Mouse (Mus musculus): ENCODE measurements at regions not wholly inside any gene's neighbourhood (a gene's known extent, or its start where the extent isn't known, plus 50 kb on each side); places are given as distances from the start of the nearest gene placed in this dataset.

DNA sequence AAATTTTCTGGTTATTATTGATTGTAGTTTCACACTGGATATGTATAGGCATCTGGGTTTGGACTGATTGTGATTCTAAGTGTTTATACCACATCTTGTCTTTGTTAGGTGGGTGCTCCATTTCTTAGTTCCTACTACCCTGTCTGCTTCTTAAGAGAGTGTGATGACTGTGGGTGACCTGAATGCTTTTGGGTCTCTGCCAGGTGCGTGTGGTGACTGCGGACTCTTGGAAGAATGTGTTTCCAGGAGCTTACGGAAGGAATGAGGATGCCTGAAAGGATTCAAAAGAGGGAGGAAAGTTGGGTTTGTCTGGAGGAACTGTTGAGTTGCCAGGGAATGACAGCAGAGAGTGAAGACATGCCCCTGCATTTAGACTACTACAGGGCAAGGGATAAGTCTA lies 1322.5 kb upstream of the Lrrc6 start:
- Histone ChIP-seq H3K4me2 (ENCODE audit: low read depth, severe bottlenecking) (no peak overlapping the region), H3K36me3 (ENCODE audit: control insufficient read depth, insufficient read depth, low read length) (no peaks in the 10 kb centered on the region), H3K4me3 (ENCODE audit: low read depth, low read length) (no peak overlapping the region), H3K4me1 (ENCODE audit: control insufficient read depth, insufficient read depth, low read length) (no peaks in the 10 kb centered on the region), H3K27ac (replicated peaks; ENCODE audit: low read depth, low read length) (no peak overlapping the region), H3K27me3 (ENCODE audit: control insufficient read depth, insufficient read depth, low read length) (no peaks in the 10 kb centered on the region), H3K9me3 (ENCODE audit: control insufficient read depth, low read length) (no peaks in the 10 kb centered on the region), H3K9ac (ENCODE audit: low read length) (no peak overlapping the region)
- ATAC-seq (ENCODE audit: insufficient number of reproducible peaks, low FRiP score, low TSS enrichment, low read depth), result no peak
- 92% methylated on average over 3 of the region's 3 CpGs for WGBS
- no peak for DNase-seq (ENCODE audit: low spot score)

DNA sequence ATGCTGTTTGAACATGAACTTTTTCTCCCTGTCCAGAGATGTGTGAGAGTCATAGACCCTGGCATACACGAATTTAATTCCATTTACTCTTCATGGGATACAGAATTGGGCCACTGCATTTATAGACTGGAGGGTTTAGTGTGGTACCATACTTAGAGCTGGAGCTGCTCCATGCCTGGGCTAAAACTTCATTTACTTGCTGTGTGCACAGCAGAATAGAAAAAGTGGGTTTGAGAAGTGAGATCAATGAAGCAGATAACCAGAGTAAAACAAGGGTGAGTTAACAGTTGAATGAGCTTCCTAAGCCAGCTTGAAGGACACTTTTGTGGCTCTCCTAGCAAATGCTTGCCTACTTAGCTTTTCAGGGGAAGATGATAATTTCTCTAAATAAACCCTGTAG lies 1299.2 kb upstream of the Lrrc6 start:
- WGBS, result 58% methylated on average over 1 of the region's 1 CpGs
- no peaks in the 10 kb centered on the region for H3K9me3 ChIP-seq (ENCODE audit: control insufficient read depth, low read length)
- DNase-seq (ENCODE audit: low spot score) (no peak), ATAC-seq (ENCODE audit: insufficient number of reproducible peaks, low FRiP score, low TSS enrichment, low read depth) (no peak)
- H3K36me3 ChIP-seq (ENCODE audit: control insufficient read depth, insufficient read depth, low read length), result no peaks in the 10 kb centered on the region
- no peak overlapping the region for H3K4me3 ChIP-seq (ENCODE audit: low read depth, low read length)
- no peak overlapping the region for H3K4me2 ChIP-seq (ENCODE audit: low read depth, severe bottlenecking)
- H3K27ac ChIP-seq (replicated peaks; ENCODE audit: low read depth, low read length), result no peak overlapping the region
- H3K9ac ChIP-seq (ENCODE audit: low read length), result no peak overlapping the region
- H3K4me1 ChIP-seq (ENCODE audit: control insufficient read depth, insufficient read depth, low read length), result no peaks in the 10 kb centered on the region
- H3K27me3 ChIP-seq (ENCODE audit: control insufficient read depth, insufficient read depth, low read length), result no peaks in the 10 kb centered on the region

DNA sequence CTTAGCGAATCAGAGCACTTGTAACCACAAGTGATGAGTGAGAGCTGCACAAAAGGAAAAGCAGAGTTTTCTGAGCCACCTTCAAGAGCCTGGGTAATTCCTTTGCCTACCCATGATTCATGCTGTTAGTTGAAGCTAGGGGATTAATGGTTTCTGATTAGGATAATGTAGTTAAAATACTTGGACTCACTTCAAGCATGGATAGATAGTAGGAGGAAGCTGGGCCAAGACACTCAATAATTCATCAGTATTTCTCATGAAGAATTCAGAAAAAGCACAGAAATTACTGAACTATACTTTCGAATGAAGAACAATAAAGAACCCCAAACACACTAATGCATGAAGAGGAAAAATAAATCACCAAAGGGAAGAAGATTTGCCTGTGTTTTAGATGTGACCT lies 1294.9 kb upstream of the Lrrc6 start:
- WGBS, result 90% methylated on average over 2 of the region's 2 CpGs
- Histone ChIP-seq H3K4me3 (ENCODE audit: low read depth, low read length) (no peak overlapping the region), H3K9me3 (ENCODE audit: control insufficient read depth, low read length) (no peaks in the 10 kb centered on the region), H3K9ac (ENCODE audit: low read length) (no peak overlapping the region), H3K4me1 (ENCODE audit: control insufficient read depth, insufficient read depth, low read length) (no peaks in the 10 kb centered on the region), H3K36me3 (ENCODE audit: control insufficient read depth, insufficient read depth, low read length) (no peaks in the 10 kb centered on the region), H3K4me2 (ENCODE audit: low read depth, severe bottlenecking) (no peak overlapping the region), H3K27ac (replicated peaks; ENCODE audit: low read depth, low read length) (no peak overlapping the region), H3K27me3 (ENCODE audit: control insufficient read depth, insufficient read depth, low read length) (no peaks in the 10 kb centered on the region)
- ATAC-seq (ENCODE audit: insufficient number of reproducible peaks, low FRiP score, low TSS enrichment, low read depth) (no peak), DNase-seq (ENCODE audit: low spot score) (no peak)

DNA sequence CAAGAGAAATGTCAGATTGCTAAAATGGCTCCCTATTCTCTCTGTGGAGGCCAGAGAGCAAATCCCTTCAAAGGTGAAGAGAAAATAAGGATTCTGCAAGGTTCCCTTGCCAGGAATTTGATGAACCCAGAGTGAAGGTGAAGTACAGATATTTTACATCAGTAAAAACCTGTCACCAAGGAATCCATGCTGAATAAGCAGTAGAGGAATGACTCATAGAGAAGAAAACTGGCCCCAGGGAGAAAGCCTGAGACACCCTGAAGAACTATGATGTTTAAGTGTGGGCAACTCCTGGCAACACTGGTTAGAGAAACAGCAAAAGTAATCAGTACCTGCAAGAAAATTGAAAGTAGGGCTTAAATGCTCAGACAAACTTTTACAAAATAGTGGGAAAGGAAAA lies 1292.1 kb upstream of the Lrrc6 start:
- Histone ChIP-seq H3K9ac (ENCODE audit: low read length) (no peak overlapping the region), H3K27ac (replicated peaks; ENCODE audit: low read depth, low read length) (no peak overlapping the region), H3K9me3 (ENCODE audit: control insufficient read depth, low read length) (no peaks in the 10 kb centered on the region), H3K36me3 (ENCODE audit: control insufficient read depth, insufficient read depth, low read length) (no peaks in the 10 kb centered on the region), H3K27me3 (ENCODE audit: control insufficient read depth, insufficient read depth, low read length) (no peaks in the 10 kb centered on the region), H3K4me1 (ENCODE audit: control insufficient read depth, insufficient read depth, low read length) (no peaks in the 10 kb centered on the region), H3K4me3 (ENCODE audit: low read depth, low read length) (no peak overlapping the region), H3K4me2 (ENCODE audit: low read depth, severe bottlenecking) (no peak overlapping the region)
- ATAC-seq (ENCODE audit: insufficient number of reproducible peaks, low FRiP score, low TSS enrichment, low read depth) (no peak), DNase-seq (ENCODE audit: low spot score) (no peak)

DNA sequence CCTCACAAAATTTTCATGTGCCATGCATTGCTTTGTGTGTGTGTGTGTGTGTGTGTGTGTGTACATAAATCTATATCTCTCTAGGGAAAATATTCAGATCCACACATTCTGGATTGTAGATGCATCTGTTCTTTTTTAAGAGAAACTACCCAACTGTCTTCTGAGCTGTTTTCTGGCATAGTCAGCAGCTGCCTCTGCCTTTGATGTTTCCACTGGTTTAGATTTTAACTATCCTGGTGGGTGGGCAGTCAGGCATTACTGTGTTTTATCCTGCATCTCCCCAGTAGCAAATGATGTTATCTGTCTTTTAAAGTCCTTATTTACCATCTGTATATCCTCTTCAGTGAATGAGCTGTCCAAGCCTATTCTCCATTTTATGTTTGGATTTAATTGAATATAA lies 1287.9 kb upstream of the Lrrc6 start:
- no peak for ATAC-seq (ENCODE audit: insufficient number of reproducible peaks, low FRiP score, low TSS enrichment, low read depth)

DNA sequence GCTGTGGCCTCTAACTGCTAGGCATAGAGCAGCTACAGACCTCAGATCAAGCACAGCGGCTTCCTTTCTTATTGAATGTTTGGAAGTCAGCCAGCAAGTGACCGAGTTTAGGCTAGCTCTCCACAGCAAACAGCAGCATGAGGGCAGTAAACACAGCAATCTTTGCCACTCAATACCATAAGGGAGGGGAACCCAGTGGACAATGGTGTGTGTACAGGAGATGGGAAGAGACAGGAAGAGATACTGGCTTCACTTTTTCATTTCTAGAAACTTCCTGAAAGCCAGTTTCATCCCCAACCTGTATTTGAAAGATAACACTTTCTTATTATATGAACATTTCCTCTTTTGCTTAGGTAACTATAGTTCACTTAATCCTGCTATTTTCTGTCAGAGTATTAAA lies 1284.9 kb upstream of the Lrrc6 start:
- no peaks in the 10 kb centered on the region for H3K27me3 ChIP-seq (ENCODE audit: control insufficient read depth, insufficient read depth, low read length)
- 68% methylated on average over 2 of the region's 2 CpGs for WGBS
- H3K4me2 ChIP-seq (ENCODE audit: low read depth, severe bottlenecking), result no peak overlapping the region
- no peak for DNase-seq (ENCODE audit: low spot score)
- H3K27ac ChIP-seq (replicated peaks; ENCODE audit: low read depth, low read length), result no peak overlapping the region
- no peak overlapping the region for H3K4me3 ChIP-seq (ENCODE audit: low read depth, low read length)
- H3K9ac ChIP-seq (ENCODE audit: low read length), result no peak overlapping the region
- ATAC-seq (ENCODE audit: insufficient number of reproducible peaks, low FRiP score, low TSS enrichment, low read depth), result no peak
- no peaks in the 10 kb centered on the region for H3K4me1 ChIP-seq (ENCODE audit: control insufficient read depth, insufficient read depth, low read length)
- H3K36me3 ChIP-seq (ENCODE audit: control insufficient read depth, insufficient read depth, low read length), result no peaks in the 10 kb centered on the region
- H3K9me3 ChIP-seq (ENCODE audit: control insufficient read depth, low read length), result no peaks in the 10 kb centered on the region

More for the DNA sequence above, 1287.9 kb upstream of the Lrrc6 start:
- no peaks in the 10 kb centered on the region for H3K27me3 ChIP-seq (ENCODE audit: control insufficient read depth, insufficient read depth, low read length)
- no peak overlapping the region for H3K4me3 ChIP-seq (ENCODE audit: low read depth, low read length)
- H3K4me1 ChIP-seq (ENCODE audit: control insufficient read depth, insufficient read depth, low read length), result no peaks in the 10 kb centered on the region
- H3K4me2 ChIP-seq (ENCODE audit: low read depth, severe bottlenecking), result no peak overlapping the region
- no peaks in the 10 kb centered on the region for H3K9me3 ChIP-seq (ENCODE audit: control insufficient read depth, low read length)
- H3K27ac ChIP-seq (replicated peaks; ENCODE audit: low read depth, low read length), result no peak overlapping the region
- H3K9ac ChIP-seq (ENCODE audit: low read length), result no peak overlapping the region
- no peak for DNase-seq (ENCODE audit: low spot score)
- no peaks in the 10 kb centered on the region for H3K36me3 ChIP-seq (ENCODE audit: control insufficient read depth, insufficient read depth, low read length)

DNA sequence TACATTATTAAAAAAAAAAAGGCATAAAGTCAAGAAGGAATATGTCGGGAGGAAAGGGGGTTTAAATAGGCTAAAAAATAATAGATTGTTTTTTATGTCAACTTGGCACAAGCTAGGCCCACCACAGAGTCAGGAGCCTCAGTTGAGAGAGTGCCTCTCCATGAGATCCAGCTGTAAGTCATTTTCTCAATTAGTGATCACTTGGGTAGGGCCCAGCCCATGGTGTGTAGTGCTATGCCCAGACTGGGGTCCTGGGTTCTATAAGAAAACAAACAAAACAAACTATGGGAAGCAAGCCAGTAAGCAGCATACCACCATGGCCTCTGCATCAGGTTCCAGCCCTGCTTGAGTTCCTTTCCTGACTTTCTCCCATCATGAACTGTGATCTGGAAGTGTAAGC lies 1283.0 kb upstream of the Lrrc6 start:
- Histone ChIP-seq H3K4me1 (ENCODE audit: control insufficient read depth, insufficient read depth, low read length) (no peaks in the 10 kb centered on the region), H3K27ac (replicated peaks; ENCODE audit: low read depth, low read length) (no peak overlapping the region), H3K36me3 (ENCODE audit: control insufficient read depth, insufficient read depth, low read length) (no peaks in the 10 kb centered on the region), H3K9me3 (ENCODE audit: control insufficient read depth, low read length) (no peaks in the 10 kb centered on the region), H3K4me3 (ENCODE audit: low read depth, low read length) (no peak overlapping the region), H3K9ac (ENCODE audit: low read length) (no peak overlapping the region), H3K4me2 (ENCODE audit: low read depth, severe bottlenecking) (no peak overlapping the region), H3K27me3 (ENCODE audit: control insufficient read depth, insufficient read depth, low read length) (no peaks in the 10 kb centered on the region)
- ATAC-seq (ENCODE audit: insufficient number of reproducible peaks, low FRiP score, low TSS enrichment, low read depth) (no peak), DNase-seq (ENCODE audit: low spot score) (no peak)
- WGBS, result 62% methylated on average over 1 of the region's 1 CpGs

DNA sequence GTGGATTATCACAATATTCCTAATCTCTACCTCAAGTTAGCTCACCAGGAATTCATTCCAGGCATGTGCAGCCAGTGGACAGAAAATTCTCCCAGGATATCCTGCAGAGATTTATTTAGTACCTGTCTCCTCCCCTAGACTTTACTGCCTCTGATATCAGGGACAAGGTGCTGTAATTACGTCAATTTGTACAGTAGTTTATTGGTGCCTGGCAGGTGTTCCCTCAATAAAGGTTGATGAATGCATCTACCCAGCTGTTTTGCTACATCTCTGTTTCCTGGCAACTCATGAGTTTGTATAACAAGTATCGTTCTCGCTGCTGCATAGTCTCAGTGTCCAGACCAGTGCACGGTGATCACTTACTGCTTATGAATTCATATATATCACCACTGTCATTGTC lies 1281.8 kb upstream of the Lrrc6 start:
- Histone ChIP-seq H3K4me3 (ENCODE audit: low read depth, low read length) (no peak overlapping the region), H3K36me3 (ENCODE audit: control insufficient read depth, insufficient read depth, low read length) (no peaks in the 10 kb centered on the region), H3K9ac (ENCODE audit: low read length) (no peak overlapping the region), H3K27ac (replicated peaks; ENCODE audit: low read depth, low read length) (no peak overlapping the region), H3K4me2 (ENCODE audit: low read depth, severe bottlenecking) (no peak overlapping the region), H3K4me1 (ENCODE audit: control insufficient read depth, insufficient read depth, low read length) (no peaks in the 10 kb centered on the region), H3K9me3 (ENCODE audit: control insufficient read depth, low read length) (no peaks in the 10 kb centered on the region), H3K27me3 (ENCODE audit: control insufficient read depth, insufficient read depth, low read length) (no peaks in the 10 kb centered on the region)
- ATAC-seq (ENCODE audit: insufficient number of reproducible peaks, low FRiP score, low TSS enrichment, low read depth) (no peak), DNase-seq (ENCODE audit: low spot score) (no peak)
- WGBS, result 67% methylated on average over 4 of the region's 4 CpGs

DNA sequence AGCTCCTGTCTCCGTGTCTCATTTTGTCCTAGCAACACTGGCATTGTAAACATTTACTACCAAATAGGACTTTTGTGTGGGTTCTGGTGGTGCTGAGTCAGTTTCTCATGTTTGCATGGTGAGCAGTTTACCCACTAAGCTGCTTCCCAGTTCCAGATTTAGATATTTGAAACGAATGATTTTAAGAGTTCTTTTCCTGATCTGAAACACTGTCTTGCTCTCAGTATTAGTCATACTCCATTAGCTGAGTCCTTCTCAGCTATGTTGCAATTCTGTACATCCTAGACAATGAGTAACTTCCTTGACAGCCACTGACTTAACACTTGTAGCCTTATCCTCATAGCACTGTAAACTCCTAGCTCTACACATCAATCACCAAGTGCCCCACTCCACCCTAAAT lies 1280.1 kb upstream of the Lrrc6 start:
- ATAC-seq (ENCODE audit: insufficient number of reproducible peaks, low FRiP score, low TSS enrichment, low read depth) (no peak), DNase-seq (ENCODE audit: low spot score) (no peak)
- Histone ChIP-seq H3K36me3 (ENCODE audit: control insufficient read depth, insufficient read depth, low read length) (no peaks in the 10 kb centered on the region), H3K27ac (replicated peaks; ENCODE audit: low read depth, low read length) (no peak overlapping the region), H3K4me1 (ENCODE audit: control insufficient read depth, insufficient read depth, low read length) (no peaks in the 10 kb centered on the region), H3K27me3 (ENCODE audit: control insufficient read depth, insufficient read depth, low read length) (no peaks in the 10 kb centered on the region), H3K4me2 (ENCODE audit: low read depth, severe bottlenecking) (no peak overlapping the region), H3K4me3 (ENCODE audit: low read depth, low read length) (no peak overlapping the region), H3K9ac (ENCODE audit: low read length) (no peak overlapping the region), H3K9me3 (ENCODE audit: control insufficient read depth, low read length) (no peaks in the 10 kb centered on the region)
- WGBS, result 80% methylated on average over 2 of the region's 2 CpGs
